Mouse (Mus musculus) erythroblast, embryonic 14.5 days (primary cell): Measurements from ENCODE around the gene Ern1. TPM values are rescaled to one million over a fixed set of nuclear protein-coding genes. Genes with fewer than 3 reads are reported as not detected.

Experiments
- H3K27me3 ChIP-seq: 2 replicates; pipeline ENCODE4 v1.6.1; 2012; ENCODE audit warnings: inconsistent platforms; ENCODE audit not compliant: control insufficient read depth
- H3K36me3 ChIP-seq: 2 replicates; pipeline ENCODE4 v1.6.1; 2012; ENCODE audit warnings: mild to moderate bottlenecking, inconsistent platforms; ENCODE audit not compliant: control insufficient read depth
- H3K4me1 ChIP-seq: 2 replicates; pipeline ENCODE4 v1.6.1; 2012; ENCODE audit warnings: inconsistent platforms; ENCODE audit not compliant: control insufficient read depth
- H3K4me3 ChIP-seq: replicated peaks from 2 replicates; pipeline ENCODE3; 2012; ENCODE audit warnings: moderate library complexity, mild to moderate bottlenecking, inconsistent platforms
- H3K9me3 ChIP-seq: 2 replicates; pipeline ENCODE4 v1.6.1; 2012; ENCODE audit warnings: low read length, inconsistent platforms, mixed read lengths; ENCODE audit not compliant: control insufficient read depth
- GATA1 ChIP-seq: IDR thresholded peaks from 2 replicates; pipeline ENCODE4 v1.6.1; 2012; ENCODE audit warnings: low read length, inconsistent platforms, mixed read lengths
- TAL1 ChIP-seq: IDR thresholded peaks from 3 replicates; pipeline ENCODE4 v1.6.1; 2012; ENCODE audit warnings: low read length, inconsistent platforms, mixed read lengths
- polyA plus RNA-seq: library from polyadenylated mRNA; stranded (reverse); fragments of >175 nt; gene quantifications from 2 replicates; pipeline ENCODE4 v1.2.3, GENCODE M21; 2012

The Ern1 gene
- polyA plus RNA-seq, 1 experiment: 0.27 TPM

DNA sequence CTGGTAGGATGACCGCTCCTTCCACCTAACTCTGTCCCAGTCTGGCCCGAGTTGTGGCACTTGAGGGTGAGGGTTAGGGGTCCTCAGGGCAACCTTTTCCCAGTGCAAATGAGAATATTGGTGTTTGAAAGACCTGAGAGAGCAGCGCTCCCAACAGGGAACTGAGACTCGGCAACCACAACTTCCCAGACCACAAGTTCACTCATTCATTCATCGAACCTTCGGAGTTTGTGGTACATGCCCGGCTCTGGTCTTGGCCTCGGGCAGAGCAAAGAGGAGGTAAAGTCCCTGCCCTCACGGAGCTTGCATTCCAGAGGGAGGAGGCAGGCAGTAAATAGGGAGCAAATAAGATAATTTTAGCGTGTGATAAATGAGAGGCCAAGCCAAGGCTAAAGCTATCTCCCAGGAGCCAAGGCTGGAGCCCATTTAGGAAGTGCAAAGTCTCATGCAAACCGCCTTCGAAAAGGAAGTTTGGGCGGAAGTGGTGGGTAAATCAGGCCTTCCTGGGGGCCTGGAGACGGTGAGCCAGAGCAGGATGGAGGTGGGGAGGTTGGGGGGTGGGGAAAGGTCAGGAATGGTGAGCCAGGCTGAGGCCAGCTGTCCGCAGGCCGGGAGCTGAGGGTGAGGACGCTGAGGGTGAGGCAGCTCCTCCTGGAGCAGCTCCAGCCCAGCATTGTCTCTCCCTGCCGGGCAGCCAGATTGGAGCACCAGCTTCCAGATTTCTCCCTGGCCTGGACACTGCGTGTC lies 132.1 kb downstream of the Ern1 start:
- no peaks in the 10 kb centered on the region for H3K9me3 ChIP-seq
- peaks cover 7% of the 10 kb centered on the region; the same call in 1 of the 2 replicates for H3K27me3 ChIP-seq
- H3K4me3 ChIP-seq: no peak overlapping the region
- no peak for TF ChIP-seq GATA1
- no peak for TF ChIP-seq TAL1
- H3K4me1 ChIP-seq: no peaks in the 10 kb centered on the region
- H3K36me3 ChIP-seq: no peaks in the 10 kb centered on the region

DNA sequence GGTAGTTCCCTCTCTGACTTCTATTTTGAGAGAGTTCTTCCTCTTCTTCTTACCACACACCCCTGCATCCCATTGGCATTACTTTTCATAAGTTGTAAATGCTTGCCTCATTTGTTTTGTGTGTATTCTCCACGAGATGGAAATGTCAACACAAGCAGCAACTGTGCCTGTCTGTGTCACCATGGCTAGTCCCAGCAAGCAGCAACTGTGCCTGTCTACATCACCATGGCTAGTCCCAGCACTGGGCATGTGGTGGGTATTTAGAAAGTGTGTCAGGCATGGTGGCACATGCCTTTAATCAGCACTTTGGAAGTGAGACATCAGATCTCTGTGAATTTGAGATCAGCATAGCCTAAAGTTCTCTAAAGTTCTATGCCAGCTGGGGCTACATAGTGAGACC lies 133.5 kb downstream of the Ern1 start:
- no peaks in the 10 kb centered on the region for H3K9me3 ChIP-seq
- TF ChIP-seq GATA1: no peak
- no peak for TF ChIP-seq TAL1
- no peaks in the 10 kb centered on the region for H3K4me1 ChIP-seq
- peaks cover 7% of the 10 kb centered on the region; the same call in 1 of the 2 replicates for H3K27me3 ChIP-seq
- H3K4me3 ChIP-seq: no peak overlapping the region
- no peaks in the 10 kb centered on the region for H3K36me3 ChIP-seq

DNA sequence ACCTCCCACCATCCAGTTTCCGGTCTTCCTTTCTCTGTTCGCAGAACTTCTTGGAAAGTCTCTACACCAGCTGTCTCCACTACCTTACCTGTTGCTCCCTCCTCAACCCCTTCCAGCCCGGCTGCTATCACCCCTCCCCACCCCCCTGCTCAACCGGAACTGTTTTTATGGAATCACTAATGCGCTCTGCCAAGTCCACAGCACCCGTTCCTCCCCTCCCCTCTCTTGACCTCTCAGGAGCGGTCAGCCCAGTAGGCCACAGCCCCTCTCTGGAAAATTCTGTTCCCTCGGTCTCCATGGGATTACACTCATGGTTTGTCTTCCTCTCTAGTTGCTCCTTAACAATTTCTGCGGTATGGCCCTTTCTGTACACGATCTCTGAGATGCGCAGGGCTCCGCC lies 134.5 kb downstream of the Ern1 start, which contains the start of gene Scn4a:
Gene Scn4a (minus strand): TSS at position 101 of the 400 bp plus-strand sequence.
- peaks cover 7% of the 10 kb centered on the region; the same call in 1 of the 2 replicates for H3K27me3 ChIP-seq
- H3K9me3 ChIP-seq: no peaks in the 10 kb centered on the region
- no peaks in the 10 kb centered on the region for H3K36me3 ChIP-seq
- no peak within 1 kb of the TSS for H3K4me3 ChIP-seq
- TF ChIP-seq GATA1: no peak
- no peak for TF ChIP-seq TAL1
- no peaks in the 10 kb centered on the region for H3K4me1 ChIP-seq

DNA sequence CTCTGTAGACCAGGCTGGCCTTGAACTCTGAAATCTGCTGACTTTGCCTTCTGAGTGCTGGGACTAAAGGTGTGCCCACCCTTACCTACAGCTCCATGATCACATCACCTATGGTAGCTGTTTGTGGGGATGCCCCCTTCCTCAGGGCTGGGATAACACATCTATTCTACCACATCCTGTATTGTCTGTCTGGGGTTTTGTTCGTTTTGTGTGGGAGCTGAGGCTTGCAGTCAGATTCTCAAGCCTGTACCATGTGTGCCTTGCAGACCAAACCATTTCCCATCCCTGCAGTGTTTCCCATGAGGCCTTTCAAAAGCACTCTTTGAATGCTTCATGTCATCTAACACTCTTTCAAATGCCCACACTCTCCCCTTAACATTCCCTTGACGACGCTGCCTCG lies 135.7 kb downstream of the Ern1 start:
- H3K4me3 ChIP-seq: no peak overlapping the region
- no peak for TF ChIP-seq GATA1
- H3K9me3 ChIP-seq: no peaks in the 10 kb centered on the region
- H3K4me1 ChIP-seq: no peaks in the 10 kb centered on the region
- peaks cover 7% of the 10 kb centered on the region; the same call in 1 of the 2 replicates for H3K27me3 ChIP-seq
- H3K36me3 ChIP-seq: no peaks in the 10 kb centered on the region

DNA sequence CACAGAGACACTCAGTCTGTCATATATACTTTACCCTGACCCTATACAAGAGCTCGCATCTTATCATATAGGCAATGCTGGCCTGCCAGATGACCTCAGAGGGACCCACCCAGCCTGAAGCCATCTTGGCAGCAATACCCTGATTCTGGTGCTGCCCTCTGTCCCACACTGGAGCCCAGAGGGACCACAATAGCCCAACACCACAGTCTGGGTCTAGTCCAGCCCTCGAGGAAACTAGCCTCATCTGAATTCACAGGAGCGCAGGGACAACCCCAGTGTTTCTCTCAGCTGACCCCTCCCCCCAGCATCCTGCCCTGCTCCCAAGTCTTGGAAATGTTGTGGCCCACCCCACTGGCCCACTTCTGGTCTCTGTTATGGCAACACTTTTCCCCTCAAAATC lies 136.4 kb downstream of the Ern1 start:
- Histone ChIP-seq H3K4me3 (no peak overlapping the region), H3K36me3 (no peaks in the 10 kb centered on the region), H3K4me1 (no peaks in the 10 kb centered on the region), H3K9me3 (no peaks in the 10 kb centered on the region), H3K27me3 (peaks cover 7% of the 10 kb centered on the region; the same call in 1 of the 2 replicates)
- no peak for TF ChIP-seq TAL1
- TF ChIP-seq GATA1: no peak

DNA sequence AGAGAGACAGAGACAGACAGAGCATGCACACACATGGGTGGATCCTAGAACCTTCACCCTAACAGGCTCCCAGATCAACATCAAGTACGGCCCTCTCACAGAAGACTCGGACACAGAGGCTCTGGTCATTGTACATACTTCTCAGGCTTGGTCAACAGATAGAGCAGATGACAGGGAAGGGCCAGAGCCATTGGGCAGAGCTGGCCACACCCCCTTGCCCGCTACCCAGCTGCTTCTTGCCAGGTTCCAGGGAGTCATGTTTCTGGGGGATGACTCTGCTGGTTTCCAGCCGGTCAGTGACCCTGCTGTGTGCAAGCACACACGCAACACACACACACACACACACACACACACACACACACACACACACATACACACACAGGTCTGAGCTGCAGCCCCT lies 136.8 kb downstream of the Ern1 start:
- no peaks in the 10 kb centered on the region for H3K36me3 ChIP-seq
- TF ChIP-seq TAL1 (no peak), GATA1 (no peak)
- H3K27me3 ChIP-seq: peaks cover 6% of the 10 kb centered on the region; the same call in 1 of the 2 replicates
- H3K4me3 ChIP-seq: no peak overlapping the region
- H3K4me1 ChIP-seq: no peaks in the 10 kb centered on the region
- H3K9me3 ChIP-seq: no peaks in the 10 kb centered on the region

DNA sequence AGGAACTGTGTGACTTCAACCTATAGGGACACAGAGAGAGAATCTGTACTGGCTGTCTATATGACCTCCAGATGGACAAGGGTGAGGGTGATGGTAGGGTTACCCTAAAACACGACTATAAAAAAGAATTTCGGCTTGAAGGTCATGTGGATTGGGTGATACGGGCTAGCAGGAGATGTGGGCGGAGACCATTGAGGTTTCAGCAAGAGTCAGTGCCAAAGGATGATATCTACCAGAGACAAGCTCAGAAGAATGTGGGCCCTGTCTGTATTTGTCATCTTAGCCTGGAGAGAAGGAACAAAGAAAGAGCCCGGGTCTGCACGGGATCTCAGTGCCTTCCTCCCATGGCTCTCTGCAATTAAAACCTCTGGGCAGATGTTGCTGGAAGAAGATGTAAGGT lies 137.9 kb downstream of the Ern1 start:
- no peaks in the 10 kb centered on the region for H3K9me3 ChIP-seq
- no peaks in the 10 kb centered on the region for H3K36me3 ChIP-seq
- no peak overlapping the region for H3K4me3 ChIP-seq
- no peak for TF ChIP-seq TAL1
- no peak for TF ChIP-seq GATA1
- no peaks in the 10 kb centered on the region for H3K4me1 ChIP-seq
- H3K27me3 ChIP-seq: no peaks in the 10 kb centered on the region; the same call in 1 of the 2 replicates

DNA sequence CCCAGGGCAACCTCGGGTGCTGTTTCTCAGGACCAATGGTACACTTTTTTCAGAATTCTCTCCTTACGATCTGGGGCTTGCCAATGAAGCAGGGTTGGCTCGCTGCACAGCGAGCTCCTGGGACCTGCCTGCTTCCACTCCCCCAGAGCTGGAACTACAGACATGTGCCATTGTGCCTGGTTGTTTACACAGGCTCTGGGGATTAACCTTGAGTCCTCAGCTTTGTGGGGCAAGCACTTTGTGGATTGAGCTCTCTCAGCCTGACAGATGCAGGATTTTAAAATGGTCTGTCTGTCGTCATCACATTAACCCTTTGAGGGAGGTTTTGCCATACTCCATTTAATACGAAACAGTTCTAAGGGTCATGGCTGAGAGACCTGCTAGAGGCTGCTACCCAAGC lies 142.7 kb downstream of the Ern1 start:
- Histone ChIP-seq H3K4me1 (no peaks in the 10 kb centered on the region), H3K4me3 (no peak overlapping the region), H3K9me3 (no peaks in the 10 kb centered on the region), H3K27me3 (no peaks in the 10 kb centered on the region), H3K36me3 (no peaks in the 10 kb centered on the region)
- no peak for TF ChIP-seq TAL1
- TF ChIP-seq GATA1: no peak

Other genes starting within 250 kb of the Ern1 start
- 0.49 and 0.56 TPM in 2 replicates for gene Ftsj3, start 231.8 kb downstream of the Ern1 start, polyA plus RNA-seq
- 3.8 and 5.2 TPM in 2 replicates for gene Psmc5, start 231.7 kb downstream of the Ern1 start, polyA plus RNA-seq
- gene Smarcd2, start 214.9 kb downstream of the Ern1 start, polyA plus RNA-seq: 6.5 and 7.7 TPM in 2 replicates
- not detected in 2 replicates for gene Tcam1, start 211.2 kb downstream of the Ern1 start, polyA plus RNA-seq
- not detected in 2 replicates for gene Gh, start 186.0 kb downstream of the Ern1 start, polyA plus RNA-seq
- 0.03 and 0.08 TPM in 2 replicates for gene Cd79b, start 173.1 kb downstream of the Ern1 start, polyA plus RNA-seq
- gene Scn4a, start 134.6 kb downstream of the Ern1 start, polyA plus RNA-seq: not detected in 2 replicates
- gene Prr29, start 122.4 kb downstream of the Ern1 start, polyA plus RNA-seq: not detected in 2 replicates
- 0.03 and 0.14 TPM in 2 replicates for gene Icam2, start 99.8 kb downstream of the Ern1 start, polyA plus RNA-seq
- 0.44 and 0.56 TPM in 2 replicates for gene Tex2, start 125.6 kb upstream of the Ern1 start, polyA plus RNA-seq